Mouse (Mus musculus) forebrain, embryonic 14.5 days (tissue): Measurements from ENCODE around the gene Tbc1d10a. TPM values are rescaled to one million over a fixed set of nuclear protein-coding genes. Genes with fewer than 3 reads are reported as not detected.

Source experiments
- ATAC-seq: fragments of 200-750 bp; cut with Nextera tagmentation; 2 replicates; pipeline ENCODE4 v1.8.0; 2017; ENCODE audit warnings: mild to moderate bottlenecking, moderate library complexity
- DNase-seq: peaks from one replicate; pipeline ENCODE4 v3.0.0-alpha.2; 2015; ENCODE audit warnings: low spot score
- H3K27ac ChIP-seq: fragments of 300-500 bp; sonication (generic); 2 replicates; pipeline ENCODE4 v1.5.1; 2014; ENCODE audit warnings: low read depth, mild to moderate bottlenecking, control low read depth, low read length, moderate library complexity
- H3K27me3 ChIP-seq: fragments of 300-500 bp; sonication (generic); replicated peaks from 2 replicates; pipeline ENCODE4 v1.6.1; 2014; ENCODE audit warnings: low read length, control low read depth, mixed read lengths; ENCODE audit not compliant: control insufficient read depth, insufficient read depth
- H3K36me3 ChIP-seq: fragments of 300-500 bp; sonication (generic); 2 replicates; pipeline ENCODE4 v1.6.1; 2014; ENCODE audit warnings: low read length, control low read depth; ENCODE audit not compliant: control insufficient read depth, insufficient read depth
- H3K4me1 ChIP-seq: fragments of 300-500 bp; sonication (generic); 2 replicates; pipeline ENCODE4 v1.6.1; 2014; ENCODE audit warnings: antibody characterized with exemption, low read length, control low read depth; ENCODE audit not compliant: control insufficient read depth, insufficient read depth
- H3K4me2 ChIP-seq: fragments of 300-500 bp; sonication (generic); 2 replicates; pipeline ENCODE4 v1.6.1; 2014; ENCODE audit warnings: mild to moderate bottlenecking, control low read depth, low read length
- H3K4me3 ChIP-seq: fragments of 300-500 bp; sonication (generic); 2 replicates; pipeline ENCODE4 v1.5.1; 2014; ENCODE audit warnings: low read depth, low read length, control low read depth
- H3K9ac ChIP-seq: fragments of 300-500 bp; sonication (generic); 2 replicates; pipeline ENCODE4 v1.6.1; 2014; ENCODE audit warnings: mild to moderate bottlenecking, low read length, control low read depth, moderate library complexity
- H3K9me3 ChIP-seq: fragments of 300-500 bp; sonication (generic); replicated peaks from 2 replicates; pipeline ENCODE4 v1.6.1; 2016; ENCODE audit warnings: low read length, control low read depth, mixed read lengths; ENCODE audit not compliant: control insufficient read depth
- WGBS: fragments of 180-500 bp; shearing (Covaris S2); extraction: QIAGEN DNeasy Blood & Tissue Kit; methylation state at CpG from one replicate; pipeline ENCODE4 v1.1.7; 2014; 5-methylcytosine and 5-hydroxymethylcytosine counted together
- polyA plus RNA-seq: library from polyadenylated mRNA; unstranded; fragments of >200 nt; fragmentation: Nextera tagmentation; extraction: Ambion mirVana; gene quantifications from 2 replicates; pipeline ENCODE4 v1.2.1, GENCODE M21; 2014

The Tbc1d10a gene
- polyA plus RNA-seq, 1 experiment from 2014 or later = 13.3 TPM

- Histone ChIP-seq H3K36me3 (no peaks in the 10 kb centered on the region), H3K4me2 (no peak within 1 kb of the TSS), H3K4me3 (no peak within 1 kb of the TSS), H3K9me3 (no peaks in the 10 kb centered on the region), H3K4me1 (no peaks in the 10 kb centered on the region), H3K27me3 (no peaks in the 10 kb centered on the region), H3K9ac (no peak within 1 kb of the TSS), H3K27ac (no peak within 1 kb of the TSS)
- DNase-seq (no peak), ATAC-seq (no peak)
- WGBS = 69% methylated on average over 16 of the region's 16 CpGs
These were observed 49.3 kb downstream of the Tbc1d10a start, which contains the start of gene Osm for GRCm38 (mm10) chr11:4235665-4236545. Gene Osm, plus strand, starts transcription at chr11:4236420.

GRCm38 (mm10) chr11:4236546-4237067 is 50.0 kb downstream of the Tbc1d10a start:
- DNase-seq = no peak
- Histone ChIP-seq H3K9me3 (no peaks in the 10 kb centered on the region), H3K4me1 (no peaks in the 10 kb centered on the region), H3K36me3 (no peaks in the 10 kb centered on the region), H3K4me2 (no peak overlapping the region), H3K9ac (no peak overlapping the region), H3K27me3 (no peaks in the 10 kb centered on the region), H3K4me3 (no peak overlapping the region), H3K27ac (no peak overlapping the region)
- ATAC-seq = no peak
- WGBS = 90% methylated on average over 21 of the region's 21 CpGs

GRCm38 (mm10) chr11:4237389-4237912 is 50.9 kb downstream of the Tbc1d10a start:
- H3K36me3 ChIP-seq = no peaks in the 10 kb centered on the region
- H3K27me3 ChIP-seq = no peaks in the 10 kb centered on the region
- no peaks in the 10 kb centered on the region for H3K4me1 ChIP-seq
- no peak overlapping the region for H3K4me2 ChIP-seq
- no peak for DNase-seq
- no peak overlapping the region for H3K9ac ChIP-seq
- no peak overlapping the region for H3K4me3 ChIP-seq
- ATAC-seq = no peak
- no peak overlapping the region for H3K27ac ChIP-seq
- no peaks in the 10 kb centered on the region for H3K9me3 ChIP-seq
- 84% methylated on average over 18 of the region's 18 CpGs for WGBS

GRCm38 (mm10) chr11:4238167-4238566 is 51.6 kb downstream of the Tbc1d10a start:
- H3K4me3 ChIP-seq = no peak overlapping the region
- no peak overlapping the region for H3K27ac ChIP-seq
- ATAC-seq = no peak
- no peaks in the 10 kb centered on the region for H3K9me3 ChIP-seq
- no peaks in the 10 kb centered on the region for H3K36me3 ChIP-seq
- H3K27me3 ChIP-seq = no peaks in the 10 kb centered on the region
- no peak overlapping the region for H3K9ac ChIP-seq
- no peaks in the 10 kb centered on the region for H3K4me1 ChIP-seq
- H3K4me2 ChIP-seq = no peak overlapping the region
- 88% methylated on average over 6 of the region's 6 CpGs for WGBS
- DNase-seq = no peak

GRCm38 (mm10) chr11:4239691-4240090 is 53.1 kb downstream of the Tbc1d10a start:
- Histone ChIP-seq H3K27ac (no peak overlapping the region), H3K4me3 (no peak overlapping the region), H3K9me3 (no peaks in the 10 kb centered on the region), H3K9ac (no peak overlapping the region), H3K27me3 (no peaks in the 10 kb centered on the region), H3K36me3 (no peaks in the 10 kb centered on the region), H3K4me2 (no peak overlapping the region), H3K4me1 (no peaks in the 10 kb centered on the region)
- DNase-seq (no peak), ATAC-seq (no peak)
- WGBS = 95% methylated on average over 23 of the region's 23 CpGs

GRCm38 (mm10) chr11:4240151-4240550 is 53.6 kb downstream of the Tbc1d10a start:
- ATAC-seq (no peak), DNase-seq (no peak)
- H3K4me3 ChIP-seq = no peak overlapping the region
- no peak overlapping the region for H3K27ac ChIP-seq
- H3K4me2 ChIP-seq = no peak overlapping the region
- H3K27me3 ChIP-seq = no peaks in the 10 kb centered on the region
- H3K36me3 ChIP-seq = no peaks in the 10 kb centered on the region
- H3K9ac ChIP-seq = no peak overlapping the region
- 82% methylated on average over 7 of the region's 7 CpGs for WGBS
- H3K9me3 ChIP-seq = no peaks in the 10 kb centered on the region
- no peaks in the 10 kb centered on the region for H3K4me1 ChIP-seq

GRCm38 (mm10) chr11:4241180-4241579 is 54.6 kb downstream of the Tbc1d10a start:
- no peak overlapping the region for H3K9ac ChIP-seq
- H3K4me1 ChIP-seq = no peaks in the 10 kb centered on the region

GRCm38 (mm10) chr11:4246126-4246525 is 59.5 kb downstream of the Tbc1d10a start:
- H3K4me3 ChIP-seq = no peak overlapping the region
- 77% methylated on average over 6 of the region's 6 CpGs for WGBS
- no peaks in the 10 kb centered on the region for H3K9me3 ChIP-seq
- no peak overlapping the region for H3K27ac ChIP-seq
- no peaks in the 10 kb centered on the region for H3K36me3 ChIP-seq
- H3K4me2 ChIP-seq = no peak overlapping the region
- H3K9ac ChIP-seq = no peak overlapping the region
- no peak for ATAC-seq
- no peak for DNase-seq
- H3K27me3 ChIP-seq = no peaks in the 10 kb centered on the region
- H3K4me1 ChIP-seq = no peaks in the 10 kb centered on the region

More at GRCm38 (mm10) chr11:4241180-4241579, 54.6 kb downstream of the Tbc1d10a start:
- H3K27me3 ChIP-seq = no peaks in the 10 kb centered on the region
- H3K36me3 ChIP-seq = no peaks in the 10 kb centered on the region
- no peak overlapping the region for H3K27ac ChIP-seq
- DNase-seq (no peak), ATAC-seq (no peak)
- no peak overlapping the region for H3K4me2 ChIP-seq
- no peaks in the 10 kb centered on the region for H3K9me3 ChIP-seq
- H3K4me3 ChIP-seq = no peak overlapping the region
- WGBS = 75% methylated on average over 3 of the region's 4 CpGs

GRCm38 (mm10) chr11:4246623-4247022 is 60.0 kb downstream of the Tbc1d10a start:
- no peaks in the 10 kb centered on the region for H3K9me3 ChIP-seq
- no peak overlapping the region for H3K4me2 ChIP-seq
- H3K4me3 ChIP-seq = no peak overlapping the region
- ATAC-seq = no peak
- H3K36me3 ChIP-seq = no peaks in the 10 kb centered on the region
- H3K9ac ChIP-seq = no peak overlapping the region
- no peaks in the 10 kb centered on the region for H3K27me3 ChIP-seq
- no peak overlapping the region for H3K27ac ChIP-seq
- 77% methylated on average over 4 of the region's 4 CpGs for WGBS
- no peaks in the 10 kb centered on the region; the same call in 1 of the 2 replicates for H3K4me1 ChIP-seq
- DNase-seq = no peak
